Mouse (Mus musculus) fibroblast of lung, adult 2 months (primary cell): ENCODE measurements around the gene Arid5a.

ENCODE experiments used
- DNase-seq: peaks from one replicate; pipeline ENCODE4 v3.0.0-alpha.2; 2011; ENCODE audit warnings: low read depth

Gene Arid5a

DNA sequence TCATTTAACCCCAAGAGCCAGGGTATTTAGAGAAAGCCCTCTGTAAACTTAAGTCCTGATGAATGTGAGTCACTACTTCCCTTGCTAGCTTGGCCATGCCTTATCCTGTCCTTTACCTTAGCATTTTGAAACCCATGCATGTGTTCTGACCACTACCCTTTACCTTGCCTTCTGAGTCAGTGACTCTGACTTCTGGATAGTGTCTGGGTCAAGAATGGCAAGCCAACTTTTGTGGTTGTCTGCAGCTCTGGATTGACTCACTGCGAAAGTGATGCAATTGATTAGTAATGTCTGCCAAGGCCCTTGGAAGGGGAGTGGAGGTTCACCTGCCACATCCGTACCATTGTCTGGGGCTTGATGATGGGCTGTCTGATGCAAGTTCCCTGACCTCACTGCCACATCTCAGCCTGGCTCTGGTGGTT lies 18.4 kb downstream of the Arid5a start:
- peak; percentile 95 for DNase-seq

- DNase-seq: no peak
Observed at GRCm38 (mm10) chr1:36326815-36327214, 19.3 kb downstream of the Arid5a start.

DNA sequence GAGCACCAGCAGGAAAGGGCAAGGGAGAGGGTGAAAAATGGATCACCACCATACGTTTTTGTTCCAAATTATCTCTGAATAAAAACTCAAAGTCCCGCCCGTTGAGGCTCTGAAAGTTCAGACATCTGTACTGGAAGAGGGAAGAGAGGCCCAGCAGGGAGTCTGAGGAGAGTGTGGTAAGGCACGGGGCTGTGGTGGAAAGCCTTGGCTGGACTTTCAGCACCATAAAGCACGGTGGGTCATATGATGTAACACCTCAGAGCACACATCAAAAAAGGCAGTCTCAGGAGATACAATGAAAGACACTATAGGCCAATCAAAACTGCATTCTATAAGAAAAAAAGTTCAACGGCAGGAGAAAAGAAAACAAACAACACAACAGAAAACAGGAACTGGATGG lies 24.2 kb downstream of the Arid5a start:
- no peak for DNase-seq

DNA sequence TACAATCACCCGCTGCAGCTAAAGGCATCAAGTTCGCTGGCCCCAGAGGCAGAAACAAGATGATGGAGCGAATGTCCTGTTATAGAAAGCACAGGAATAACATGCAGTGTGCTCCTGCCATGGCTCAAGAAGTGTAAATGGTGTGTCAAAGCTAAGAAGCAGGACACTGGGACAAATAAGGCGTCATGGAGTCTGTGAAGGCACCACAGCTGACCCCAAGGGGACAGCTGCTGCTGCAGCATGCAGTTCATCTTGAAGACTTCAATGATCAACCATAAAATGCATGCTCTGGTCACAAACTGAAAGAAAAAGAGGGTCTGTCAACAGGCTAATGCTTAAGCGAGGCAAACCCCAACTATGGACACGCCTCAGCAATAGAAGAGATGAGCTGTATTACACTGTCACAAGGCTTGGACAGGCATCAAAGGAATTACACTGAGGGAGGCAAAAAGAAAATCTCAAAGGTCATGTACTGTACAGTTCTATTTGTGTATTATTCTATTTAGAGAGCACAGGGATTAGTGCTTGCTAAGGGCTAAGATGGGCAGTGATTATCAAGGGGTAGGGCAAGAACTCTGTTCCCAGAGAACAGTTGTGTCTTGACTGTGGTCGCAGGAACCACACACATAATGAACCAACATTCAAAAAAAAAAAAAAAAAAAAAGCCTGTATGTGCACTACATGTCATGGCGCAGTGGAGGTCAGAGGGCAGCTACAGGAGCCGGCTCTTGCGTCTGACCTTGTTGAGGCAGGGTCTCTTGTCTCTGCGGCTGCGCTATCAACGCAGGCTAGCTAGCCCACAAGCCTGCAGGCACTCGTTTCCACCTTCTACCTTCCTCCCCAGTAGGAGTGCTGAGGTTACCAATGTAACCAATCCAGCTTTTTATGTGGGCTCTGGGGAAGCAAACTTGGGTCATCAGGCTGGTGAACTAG lies 25.7 kb downstream of the Arid5a start:
- no peak for DNase-seq

- no peak for DNase-seq
Observed at GRCm38 (mm10) chr1:36342547-36342946, 35.0 kb downstream of the Arid5a start.

DNA sequence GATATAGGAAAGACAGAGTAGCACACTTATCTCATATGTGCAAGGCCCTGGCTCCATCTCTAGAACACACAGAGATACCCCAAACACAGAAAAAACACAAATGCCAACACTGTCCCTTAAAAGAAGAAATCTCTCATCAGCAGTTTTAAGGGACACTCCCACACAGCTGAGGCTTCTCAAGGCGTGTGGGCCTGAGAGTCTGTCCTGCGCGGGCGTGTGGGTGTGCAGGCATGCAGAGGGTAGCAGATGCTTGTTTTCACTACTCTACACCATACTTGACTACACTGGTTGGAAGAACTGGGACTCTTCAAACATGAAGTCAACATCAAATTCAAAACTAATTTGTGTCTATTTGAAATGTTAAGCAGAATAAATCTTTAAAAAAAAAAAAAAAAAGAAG lies 44.8 kb downstream of the Arid5a start:
- no peak for DNase-seq

DNA sequence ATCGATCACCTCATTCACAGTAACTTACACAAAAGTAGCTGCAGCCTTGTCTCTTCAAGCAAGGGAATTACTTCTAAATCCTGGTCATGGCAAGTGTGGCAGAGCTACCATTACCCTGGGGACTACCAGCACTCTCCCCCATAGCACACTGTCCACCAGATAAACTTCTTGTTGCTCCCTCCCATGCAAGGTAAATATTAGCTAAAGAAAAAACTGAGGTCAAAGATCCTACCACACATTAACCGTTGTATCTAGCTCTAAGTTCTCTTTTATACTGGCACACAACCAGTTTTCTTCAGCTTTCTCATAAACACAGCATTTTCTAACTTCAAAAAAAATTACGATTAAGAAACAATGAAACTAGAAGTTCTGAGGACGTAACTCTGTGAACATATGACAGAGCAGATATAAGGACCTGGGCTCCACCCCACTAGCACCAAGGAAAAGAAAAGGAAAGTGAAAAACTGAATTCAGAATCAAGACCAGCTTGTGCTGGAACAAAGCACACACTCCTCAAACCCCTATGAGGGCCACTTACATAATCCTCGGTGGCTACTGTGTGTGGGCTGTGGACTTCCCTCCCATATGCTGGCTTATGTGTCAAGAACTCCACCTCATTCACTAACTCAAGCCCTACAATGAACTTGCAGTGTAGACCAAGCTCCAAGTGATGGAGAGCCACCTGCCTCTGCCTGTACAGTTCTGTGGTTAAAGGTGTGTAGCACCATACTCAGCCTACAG lies 49.6 kb downstream of the Arid5a start:
- DNase-seq: no peak

GRCm38 (mm10) chr1:36367698-36368097 lies 60.2 kb downstream of the Arid5a start:
- DNase-seq: no peak

- no peak for DNase-seq
Observed at GRCm38 (mm10) chr1:36368112-36368968, 60.8 kb downstream of the Arid5a start.

GRCm38 (mm10) chr1:36368969-36369645 lies 61.6 kb downstream of the Arid5a start, which contains the start of gene Kansl3:
Kansl3 (minus strand) TSS chr1:36369181.
- peak; percentile 30 for DNase-seq

GRCm38 (mm10) chr1:36370918-36371317 lies 63.4 kb downstream of the Arid5a start:
- DNase-seq: peak; percentile 93

- peak; percentile 23 for DNase-seq
Observed at GRCm38 (mm10) chr1:36371934-36372845, 64.7 kb downstream of the Arid5a start, which contains the start of gene Fer1l5. Fer1l5 (plus strand) TSS chr1:36372291.
